Mouse (Mus musculus): ENCODE measurements around the gene Sass6. TPM values are rescaled to one million over a fixed set of nuclear protein-coding genes. Genes with fewer than 3 reads are reported as not detected.

Gene Sass6
- 17.9 TPM for polyA plus RNA-seq (2014; fragmentation: Illumina TruSeq; extraction: RNeasy Lipid Tissue Mini Kit (QIAGEN cat#74804); ENCODE audit: low replicate concordance)

DNA sequence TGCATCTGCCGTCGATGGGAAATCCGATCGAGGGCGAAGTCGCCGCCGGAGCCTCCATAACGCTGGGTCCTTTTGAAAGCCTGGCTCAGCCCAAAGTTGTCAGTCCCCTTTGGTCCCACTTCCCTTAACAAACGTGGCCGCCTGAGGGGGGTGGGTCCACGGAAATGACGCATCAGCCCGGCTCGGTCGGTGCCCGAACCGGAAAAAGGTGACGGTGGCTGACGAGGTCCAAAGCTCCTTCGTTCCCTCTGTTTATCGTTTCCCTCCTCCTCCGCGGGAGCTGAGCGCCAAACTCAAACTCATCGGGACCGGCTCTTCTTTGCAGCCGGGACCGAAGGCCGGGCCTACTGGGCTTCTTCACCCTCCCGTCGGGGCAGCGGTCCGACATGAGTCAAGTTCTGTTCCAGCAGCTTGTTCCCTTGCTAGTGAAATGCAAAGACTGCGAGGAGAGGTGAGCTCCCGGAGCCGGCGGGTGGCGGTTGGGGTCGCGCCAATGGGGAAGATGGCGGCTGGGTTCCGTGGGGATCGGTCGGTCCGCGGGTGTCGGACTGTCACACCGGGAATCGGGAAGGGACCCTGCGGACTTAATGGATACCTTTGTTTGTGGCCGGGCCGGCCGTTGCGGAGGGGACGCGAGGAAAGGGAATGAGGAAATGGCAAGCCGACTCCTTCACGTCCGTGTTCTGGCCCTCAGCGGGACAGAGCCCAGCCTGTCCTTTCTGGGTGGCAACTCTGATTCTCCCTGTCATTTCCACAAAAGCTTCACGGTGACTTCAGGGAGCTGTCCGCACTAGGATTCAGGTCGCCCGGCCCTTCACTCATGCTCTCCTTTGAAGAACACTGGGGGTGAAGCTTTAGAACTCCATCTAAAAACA is at the start of gene Sass6:
Gene Sass6 (plus strand): TSS at position 255 of the 875 bp plus-strand sequence.

DNA sequence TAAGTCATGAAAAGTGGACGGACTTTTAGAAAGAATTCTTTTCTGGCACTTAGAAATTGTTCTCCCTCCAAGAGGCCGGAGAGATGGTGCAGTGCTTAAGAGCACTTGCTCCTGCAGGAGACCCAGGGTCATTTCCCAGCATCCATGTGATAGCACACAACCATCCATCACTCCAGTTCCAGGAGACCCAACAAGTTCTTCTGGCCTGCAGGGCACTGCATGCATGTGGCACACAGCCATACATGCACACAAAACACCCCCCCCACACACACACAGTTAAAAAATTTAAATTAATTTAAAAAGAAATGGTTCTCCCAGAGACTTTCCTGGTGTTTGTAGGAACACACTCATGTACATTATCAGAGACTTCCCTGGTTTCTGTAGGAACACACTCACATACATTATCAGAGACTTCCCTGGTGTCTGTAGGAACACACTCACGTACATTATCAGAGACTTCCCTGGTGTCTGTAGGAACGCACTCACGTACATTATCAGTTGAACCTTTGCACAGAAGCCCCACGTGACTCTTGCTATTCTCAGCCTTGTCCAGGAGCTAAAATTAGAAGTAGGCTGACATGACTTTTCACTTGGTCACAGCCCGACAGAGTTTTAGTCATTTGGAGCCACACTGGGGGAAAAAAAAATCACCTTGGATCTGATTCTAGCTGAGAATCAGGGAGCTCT is 32.2 kb upstream of the Sass6 start, which contains the start of gene Lrrc39:
Gene Lrrc39 (plus strand): TSS at position 566 of the 687 bp plus-strand sequence.

DNA sequence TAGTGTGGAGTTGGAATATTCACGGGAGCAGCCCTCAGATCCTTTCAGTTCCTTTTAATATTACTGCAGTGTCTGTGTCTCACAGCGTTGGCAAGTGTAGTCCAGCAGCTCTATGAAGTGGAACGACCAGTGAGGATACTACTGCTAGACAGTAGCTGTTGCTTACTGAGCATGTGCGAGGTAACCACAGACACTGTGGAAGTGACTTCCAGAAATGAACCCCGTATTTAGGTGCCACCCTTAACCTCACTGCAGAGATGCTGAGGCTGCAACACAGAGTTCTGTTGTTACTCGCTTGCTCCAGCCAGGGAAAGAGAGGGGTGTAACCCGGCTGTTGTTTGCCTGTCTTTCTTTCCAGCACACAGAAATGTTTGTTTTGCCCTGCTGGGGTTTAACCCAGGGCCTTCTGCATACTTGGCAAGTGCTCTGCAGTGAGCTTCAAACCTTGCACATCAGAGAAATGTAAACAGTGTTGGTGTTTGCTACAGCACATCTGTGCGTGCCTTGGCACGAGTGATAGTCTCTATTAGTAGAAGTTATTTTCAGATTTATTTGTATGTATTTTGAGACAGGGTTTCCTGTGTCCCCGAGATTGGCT is 19.6 kb downstream of the Sass6 start, which contains the start of gene Trmt13:
Gene Trmt13 (minus strand): TSS at position 293 of the 598 bp plus-strand sequence.

DNA sequence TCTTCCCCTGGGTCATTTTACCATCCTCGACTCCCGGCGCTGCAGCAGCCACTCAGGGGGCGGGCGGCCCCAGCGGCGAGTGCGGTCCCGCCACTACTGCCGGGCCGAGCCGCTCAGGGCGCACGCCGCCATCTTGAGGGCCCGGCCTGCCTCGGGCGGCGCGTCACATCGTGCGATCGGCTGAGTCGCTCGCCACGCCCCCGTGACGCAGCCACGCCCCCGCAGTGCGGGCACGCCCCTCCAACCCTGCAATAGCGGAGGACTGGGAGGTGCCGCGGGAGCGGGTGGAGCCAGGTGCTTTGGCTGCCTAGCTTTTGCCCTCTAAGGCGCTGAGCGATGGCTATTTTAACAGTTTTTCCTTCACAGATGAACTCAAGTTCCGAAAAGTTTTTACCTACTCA is 67.7 kb downstream of the Sass6 start, which contains the start of gene Mfsd14a:
Gene Mfsd14a (minus strand): TSS at position 215 of the 401 bp plus-strand sequence.

Other genes with a start within 250 kb of the Sass6 start
- 43.6 TPM for gene Cdc14a, start 170.9 kb upstream of the Sass6 start, polyA plus RNA-seq (2014; fragmentation: Illumina TruSeq; extraction: RNeasy Lipid Tissue Mini Kit (QIAGEN cat#74804); ENCODE audit: low replicate concordance)
- gene Rtca, start 86.8 kb upstream of the Sass6 start, polyA plus RNA-seq (2014; fragmentation: Illumina TruSeq; extraction: RNeasy Lipid Tissue Mini Kit (QIAGEN cat#74804); ENCODE audit: low replicate concordance), result 68.6 TPM
- 28.0 TPM for gene Dbt, start 81.9 kb upstream of the Sass6 start, polyA plus RNA-seq (2014; fragmentation: Illumina TruSeq; extraction: RNeasy Lipid Tissue Mini Kit (QIAGEN cat#74804); ENCODE audit: low replicate concordance)
- gene Lrrc39, start 32.0 kb upstream of the Sass6 start, polyA plus RNA-seq (2014; fragmentation: Illumina TruSeq; extraction: RNeasy Lipid Tissue Mini Kit (QIAGEN cat#74804); ENCODE audit: low replicate concordance), result 3.5 TPM
- gene Trmt13, start 19.6 kb downstream of the Sass6 start, polyA plus RNA-seq (2014; fragmentation: Illumina TruSeq; extraction: RNeasy Lipid Tissue Mini Kit (QIAGEN cat#74804); ENCODE audit: low replicate concordance), result 25.7 TPM
- 67.5 TPM for gene Mfsd14a, start 67.7 kb downstream of the Sass6 start, polyA plus RNA-seq (2014; fragmentation: Illumina TruSeq; extraction: RNeasy Lipid Tissue Mini Kit (QIAGEN cat#74804); ENCODE audit: low replicate concordance)
- gene Gm43191, start 86.3 kb downstream of the Sass6 start, polyA plus RNA-seq (2014; fragmentation: Illumina TruSeq; extraction: RNeasy Lipid Tissue Mini Kit (QIAGEN cat#74804); ENCODE audit: low replicate concordance), result not detected
- 266 TPM for gene Slc35a3, start 117.8 kb downstream of the Sass6 start, polyA plus RNA-seq (2014; fragmentation: Illumina TruSeq; extraction: RNeasy Lipid Tissue Mini Kit (QIAGEN cat#74804); ENCODE audit: low replicate concordance)
- 8.6 TPM for gene Agl, start 213.2 kb downstream of the Sass6 start, polyA plus RNA-seq (2014; fragmentation: Illumina TruSeq; extraction: RNeasy Lipid Tissue Mini Kit (QIAGEN cat#74804); ENCODE audit: low replicate concordance)

Data from small intestine, adult 10 weeks (tissue).